Mouse (Mus musculus): ENCODE measurements around the gene Fbln5. TPM values are rescaled to one million over a fixed set of nuclear protein-coding genes. Genes with fewer than 3 reads are reported as not detected.

The Fbln5 gene
- polyA plus RNA-seq, 2 experiments, result 112 to 164 TPM

- Histone ChIP-seq H3K27me3 (ENCODE audit: control insufficient read depth, insufficient read depth, low read length) (no peaks in the 10 kb centered on the region), H3K4me2 (replicated peaks; ENCODE audit: low read depth, low read length, severe bottlenecking) (no peak overlapping the region), H3K27ac (replicated peaks; ENCODE audit: low read depth, low read length) (no peak overlapping the region), H3K4me1 (ENCODE audit: control insufficient read depth, insufficient read depth, low read length) (no peaks in the 10 kb centered on the region), H3K4me3 (replicated peaks; ENCODE audit: low read length) (no peak overlapping the region), H3K9ac (ENCODE audit: low read depth, low read length, severe bottlenecking) (no peak overlapping the region), H3K9me3 (ENCODE audit: control insufficient read depth, low read length) (no peaks in the 10 kb centered on the region), H3K36me3 (ENCODE audit: control insufficient read depth, insufficient read depth, low read length) (peaks cover 9% of the 10 kb centered on the region; the same call in 1 of the 2 replicates)
- WGBS, result 42% methylated on average over 3 of the region's 3 CpGs
- no peak; the same call in 1 of the 2 replicates for ATAC-seq (ENCODE audit: low FRiP score, low read depth)
- no peak for TF ChIP-seq POLR2A (IDR thresholded peaks at IDR 0.05; ENCODE audit: borderline replicate concordance, extremely low read depth, insufficient read depth, insufficient read length)
- DNase-seq (ENCODE audit: low spot score), result peak; percentile 58
These were observed 29.6 kb downstream of the Fbln5 start for GRCm38 (mm10) chr12:101789250-101789649.

DNA sequence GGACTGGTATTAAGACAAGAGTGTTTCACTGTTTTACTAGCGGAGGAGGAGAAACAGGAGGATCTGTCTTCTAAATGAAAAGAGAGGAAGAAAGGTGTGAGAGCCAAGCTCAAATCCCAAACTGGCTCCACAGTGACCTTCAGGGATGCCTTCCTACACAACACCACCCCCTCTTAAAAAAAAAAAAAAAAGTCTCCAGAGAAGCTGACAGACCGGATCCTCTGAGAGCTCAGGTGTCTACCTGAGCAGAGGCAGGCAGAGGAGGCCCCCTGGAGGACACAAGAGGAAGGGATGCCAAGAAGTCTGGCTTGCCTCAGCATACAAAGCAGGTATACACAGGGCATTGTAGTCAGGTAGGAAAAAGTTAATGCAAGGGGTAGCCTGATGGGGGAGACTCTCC, 36.1 kb downstream of the Fbln5 start:
- 45% methylated on average over 2 of the region's 2 CpGs for WGBS
- H3K27me3 ChIP-seq (ENCODE audit: control insufficient read depth, insufficient read depth, low read length), result no peaks in the 10 kb centered on the region
- H3K9ac ChIP-seq (ENCODE audit: low read depth, low read length, severe bottlenecking), result no peak overlapping the region
- no peaks in the 10 kb centered on the region for H3K9me3 ChIP-seq (ENCODE audit: control insufficient read depth, low read length)
- no peak for DNase-seq (ENCODE audit: low spot score)
- H3K27ac ChIP-seq (replicated peaks; ENCODE audit: low read depth, low read length), result no peak overlapping the region
- peaks cover 9% of the 10 kb centered on the region; the same call in 1 of the 2 replicates for H3K36me3 ChIP-seq (ENCODE audit: control insufficient read depth, insufficient read depth, low read length)
- TF ChIP-seq POLR2A (IDR thresholded peaks at IDR 0.05; ENCODE audit: borderline replicate concordance, extremely low read depth, insufficient read depth, insufficient read length), result no peak
- peaks cover 12% of the 10 kb centered on the region for H3K4me1 ChIP-seq (ENCODE audit: control insufficient read depth, insufficient read depth, low read length)
- no peak overlapping the region for H3K4me3 ChIP-seq (replicated peaks; ENCODE audit: low read length)
- H3K4me2 ChIP-seq (replicated peaks; ENCODE audit: low read depth, low read length, severe bottlenecking), result no peak overlapping the region
- no peak for ATAC-seq (ENCODE audit: low FRiP score, low read depth)

GRCm38 (mm10) chr12:101780915-101781314, 37.9 kb downstream of the Fbln5 start:
- H3K4me1 ChIP-seq (ENCODE audit: control insufficient read depth, insufficient read depth, low read length), result peaks cover 20% of the 10 kb centered on the region
- 78% methylated on average over 5 of the region's 5 CpGs for WGBS
- H3K4me2 ChIP-seq (replicated peaks; ENCODE audit: low read depth, low read length, severe bottlenecking), result no peak overlapping the region
- H3K4me3 ChIP-seq (replicated peaks; ENCODE audit: low read length), result no peak overlapping the region
- no peak for ATAC-seq (ENCODE audit: low FRiP score, low read depth)
- H3K27me3 ChIP-seq (ENCODE audit: control insufficient read depth, insufficient read depth, low read length), result no peaks in the 10 kb centered on the region
- no peaks in the 10 kb centered on the region for H3K9me3 ChIP-seq (ENCODE audit: control insufficient read depth, low read length)
- no peak for TF ChIP-seq POLR2A (IDR thresholded peaks at IDR 0.05; ENCODE audit: borderline replicate concordance, extremely low read depth, insufficient read depth, insufficient read length)
- DNase-seq (ENCODE audit: low spot score), result no peak
- no peak overlapping the region for H3K27ac ChIP-seq (replicated peaks; ENCODE audit: low read depth, low read length)
- H3K9ac ChIP-seq (ENCODE audit: low read depth, low read length, severe bottlenecking), result no peak overlapping the region
- peaks cover 9% of the 10 kb centered on the region; the same call in 1 of the 2 replicates for H3K36me3 ChIP-seq (ENCODE audit: control insufficient read depth, insufficient read depth, low read length)

GRCm38 (mm10) chr12:101777613-101778325, 41.1 kb downstream of the Fbln5 start:
- Histone ChIP-seq H3K4me2 (replicated peaks; ENCODE audit: low read depth, low read length, severe bottlenecking) (no peak overlapping the region), H3K27me3 (ENCODE audit: control insufficient read depth, insufficient read depth, low read length) (no peaks in the 10 kb centered on the region)

DNA sequence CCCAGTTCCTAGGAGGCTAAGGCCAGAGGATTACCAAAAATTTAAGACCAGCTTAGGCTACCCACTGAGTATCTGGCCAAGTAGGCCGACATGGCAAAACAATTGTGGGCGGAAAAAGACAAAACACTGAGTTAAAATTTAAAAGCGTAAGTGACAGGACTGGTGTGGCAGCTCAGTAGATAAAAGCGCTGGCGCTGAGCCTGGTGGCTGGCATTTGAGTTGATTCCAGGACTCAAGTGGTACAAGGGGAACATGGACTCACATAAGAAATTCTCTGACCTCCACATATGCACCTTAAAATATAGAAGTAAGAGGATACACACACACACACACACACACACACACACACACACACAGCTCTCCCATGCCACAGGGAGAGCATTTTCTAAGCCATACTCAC, 42.5 kb downstream of the Fbln5 start:
- WGBS, result 90% methylated on average over 5 of the region's 5 CpGs
- ATAC-seq (ENCODE audit: low FRiP score, low read depth), result no peak
- H3K36me3 ChIP-seq (ENCODE audit: control insufficient read depth, insufficient read depth, low read length), result no peaks in the 10 kb centered on the region
- TF ChIP-seq POLR2A (IDR thresholded peaks at IDR 0.05; ENCODE audit: borderline replicate concordance, extremely low read depth, insufficient read depth, insufficient read length), result no peak
- H3K9me3 ChIP-seq (ENCODE audit: control insufficient read depth, low read length), result no peaks in the 10 kb centered on the region
- DNase-seq (ENCODE audit: low spot score), result no peak
- no peak overlapping the region for H3K9ac ChIP-seq (ENCODE audit: low read depth, low read length, severe bottlenecking)
- H3K27me3 ChIP-seq (ENCODE audit: control insufficient read depth, insufficient read depth, low read length), result no peaks in the 10 kb centered on the region
- no peak overlapping the region for H3K4me2 ChIP-seq (replicated peaks; ENCODE audit: low read depth, low read length, severe bottlenecking)
- H3K27ac ChIP-seq (replicated peaks; ENCODE audit: low read depth, low read length), result no peak overlapping the region
- H3K4me3 ChIP-seq (replicated peaks; ENCODE audit: low read length), result no peak overlapping the region
- peaks cover 20% of the 10 kb centered on the region for H3K4me1 ChIP-seq (ENCODE audit: control insufficient read depth, insufficient read depth, low read length)

More at GRCm38 (mm10) chr12:101777613-101778325, 41.1 kb downstream of the Fbln5 start:
- Histone ChIP-seq H3K9ac (ENCODE audit: low read depth, low read length, severe bottlenecking) (no peak overlapping the region; the same call in 1 of the 2 replicates), H3K9me3 (ENCODE audit: control insufficient read depth, low read length) (no peaks in the 10 kb centered on the region), H3K4me1 (ENCODE audit: control insufficient read depth, insufficient read depth, low read length) (peaks cover 20% of the 10 kb centered on the region), H3K27ac (replicated peaks; ENCODE audit: low read depth, low read length) (peak overlapping the region; percentile 3; the same call in 1 of the 2 replicates), H3K36me3 (ENCODE audit: control insufficient read depth, insufficient read depth, low read length) (no peaks in the 10 kb centered on the region), H3K4me3 (replicated peaks; ENCODE audit: low read length) (no peak overlapping the region)
- peak; percentile 60 for ATAC-seq (ENCODE audit: low FRiP score, low read depth)
- WGBS, result 19% methylated on average over 9 of the region's 9 CpGs
- DNase-seq (ENCODE audit: low spot score), result peak; percentile 58
- no peak for TF ChIP-seq POLR2A (IDR thresholded peaks at IDR 0.05; ENCODE audit: borderline replicate concordance, extremely low read depth, insufficient read depth, insufficient read length)

Measured in limb, embryonic 14.5 days (tissue).